ENCODE assay signal across 19 mouse cellular contexts in genomic region chr12:112921518-112921917, GRCm38 (mm10). TPM values are rescaled to one million over a fixed set of nuclear protein-coding genes. Genes with fewer than 3 reads are reported as not detected.
DNase-seq lines count a peak whose midpoint lies in the region; ATAC-seq lines count a peak whose summit lies in the region.
"Had no signal": no experiment of that assay in that cellular context is flagged by ENCODE, and none has a peak within 500 bp of the region (broad histone marks: within the 10 kb centered on the region; RNA-seq: fewer than 3 reads in every experiment).

No protein-coding gene starts in this region.

- H3K9me3 ChIP-seq in heart, embryonic 10.5 days, result no peaks in the 10 kb centered on the region
- no peaks in the 10 kb centered on the region for H3K9me3 ChIP-seq in heart, embryonic 14.5 days (ENCODE audit: control insufficient read depth, low read length)
- H3K9me3 ChIP-seq in embryonic facial prominence, embryonic 10.5 days, result no peaks in the 10 kb centered on the region
- H3K9me3 ChIP-seq: forebrain, embryonic 15.5 days; hindbrain, embryonic 15.5 days; kidney, embryonic 15.5 days had no signal

- DNase-seq in heart, embryonic 10.5 days (ENCODE audit: low spot score), result peak; percentile 90
- DNase-seq in heart, postnatal 25 days (ENCODE audit: low spot score), result no peak
- no peak for DNase-seq in heart, postnatal 36 days
- DNase-seq in heart, postnatal 4 days, result peak; percentile 28
- DNase-seq in heart, adult 11 months, result no peak
- DNase-seq in embryonic facial prominence, embryonic 10.5 days (ENCODE audit: low spot score), result no peak
- no peak for DNase-seq in urinary bladder, postnatal 10 days (ENCODE audit: low spot score)
- DNase-seq: adrenal gland, postnatal 10 days; cerebellum, adult 11-12 months; cerebellum, adult 9-10 months; cerebellum, postnatal 25 days; gastrocnemius, postnatal 36 days; kidney, adult 2 months had no signal

- ATAC-seq in heart, embryonic 14.5 days (ENCODE audit: insufficient number of reproducible peaks, insufficient read depth, low FRiP score, low read depth), result peak; percentile 24
- ATAC-seq: forebrain, embryonic 15.5 days; intestine, embryonic 16.5 days had no signal

- 44% methylated on average over 12 of the region's 12 CpGs for WGBS in heart, embryonic 10.5 days
- 28% methylated on average over 12 of the region's 12 CpGs for WGBS in heart, embryonic 14.5 days
- 83% methylated on average over 12 of the region's 12 CpGs for WGBS in embryonic facial prominence, embryonic 10.5 days

- H3K27ac ChIP-seq in heart, embryonic 10.5 days, result peak overlapping the region; percentile 56; the same call in 1 of the 2 replicates
- no peak overlapping the region for H3K27ac ChIP-seq in heart, embryonic 14.5 days (replicated peaks in 1 of 2; ENCODE audit: control insufficient read depth in 1 of 2, insufficient read depth in 1 of 2, low read depth in 2 of 2, low read length in 2 of 2)
- H3K27ac ChIP-seq in embryonic facial prominence, embryonic 10.5 days (replicated peaks), result 0 out of 2 replicates have a peak overlapping the region, but pooled peaks have one; percentile 21
- H3K27ac ChIP-seq: forebrain, embryonic 15.5 days; hindbrain, embryonic 15.5 days; kidney, embryonic 15.5 days had no signal

- H3K36me3 ChIP-seq in heart, embryonic 10.5 days, result no peaks in the 10 kb centered on the region
- no peaks in the 10 kb centered on the region for H3K36me3 ChIP-seq in heart, embryonic 14.5 days (ENCODE audit: control insufficient read depth, insufficient read depth, low read length)
- H3K36me3 ChIP-seq in embryonic facial prominence, embryonic 10.5 days (replicated peaks), result peaks cover 21% of the 10 kb centered on the region
- H3K36me3 ChIP-seq: forebrain, embryonic 15.5 days; kidney, embryonic 15.5 days had no signal

- peak overlapping the region; percentile 4; the same call in 1 of the 2 replicates for H3K4me3 ChIP-seq in heart, embryonic 10.5 days
- no peak overlapping the region for H3K4me3 ChIP-seq in heart, embryonic 14.5 days (ENCODE audit: control insufficient read depth in 1 of 2, insufficient read depth in 1 of 2, low read depth in 1 of 2, low read length in 2 of 2)
- H3K4me3 ChIP-seq in embryonic facial prominence, embryonic 10.5 days, result no peak overlapping the region
- H3K4me3 ChIP-seq: forebrain, embryonic 15.5 days; hindbrain, embryonic 15.5 days; kidney, embryonic 15.5 days had no signal

- peaks cover 47% of the 10 kb centered on the region for H3K4me1 ChIP-seq in heart, embryonic 10.5 days
- peaks cover 28% of the 10 kb centered on the region in 2 experiments for H3K4me1 ChIP-seq in heart, embryonic 14.5 days (ENCODE audit: control insufficient read depth in 2 of 2, insufficient read depth in 2 of 2, low read length in 2 of 2)
- H3K4me1 ChIP-seq in embryonic facial prominence, embryonic 10.5 days, result peaks cover 67% of the 10 kb centered on the region

- intact Hi-C loops in heart, postnatal 25 days (cut with DNase I), result no loop called here
- intact Hi-C loops in heart, postnatal 36 days (cut with DNase I), result no loop called here

- peaks cover 88% of the 10 kb centered on the region for H3K27me3 ChIP-seq in heart, embryonic 10.5 days (ENCODE audit: insufficient read depth, poor library complexity, severe bottlenecking)
- peaks cover 64% of the 10 kb centered on the region for H3K27me3 ChIP-seq in heart, embryonic 14.5 days (ENCODE audit: control insufficient read depth, insufficient read depth, low read length)
- H3K27me3 ChIP-seq in embryonic facial prominence, embryonic 10.5 days (replicated peaks; ENCODE audit: low read depth, poor library complexity, severe bottlenecking), result peaks cover 28% of the 10 kb centered on the region
- H3K27me3 ChIP-seq: forebrain, embryonic 15.5 days; hindbrain, embryonic 15.5 days had no signal

- H3K9ac ChIP-seq in heart, embryonic 14.5 days (ENCODE audit: low read length), result no peak overlapping the region
- H3K9ac ChIP-seq: forebrain, embryonic 15.5 days; hindbrain, embryonic 15.5 days; kidney, embryonic 15.5 days had no signal

- H3K4me2 ChIP-seq in heart, embryonic 14.5 days (ENCODE audit: low read length), result no peak overlapping the region
- H3K4me2 ChIP-seq: forebrain, embryonic 15.5 days; hindbrain, embryonic 15.5 days; kidney, embryonic 15.5 days had no signal

RNA-seq across cellular contexts. Expression of gene Jag2, which starts 8.1 kb away (rescaled TPM):
- 2.0 and 3.6 TPM in 2 replicates for polyA plus RNA-seq in heart, embryonic 10.5 days (2016; fragmentation: Nextera tagmentation; extraction: Ambion mirVana)
- total RNA-seq in heart, postnatal 25 days (2021), result 10 to 100 TPM; 22.4 to 34.7 TPM
- polyA plus RNA-seq in heart, embryonic 14.5 days (2014; fragmentation: Nextera tagmentation; extraction: Ambion mirVana), result 3.4 and 4.7 TPM in 2 replicates
- 10 to 100 TPM; 24.4 to 28.4 TPM for total RNA-seq in heart, postnatal 36 days (2021)
- 10 to 100 TPM; 29.1 to 29.2 TPM for total RNA-seq in heart, postnatal 4 days (2021)
- polyA plus RNA-seq in embryonic facial prominence, embryonic 10.5 days (2016; fragmentation: Nextera tagmentation; extraction: Ambion mirVana), result 4.8 and 5.3 TPM in 2 replicates

RNA-seq across cellular contexts. Expression of gene Nudt14, which starts 20.4 kb away (rescaled TPM):
- 48.6 and 65.5 TPM in 2 replicates for polyA plus RNA-seq in heart, embryonic 10.5 days (2016; fragmentation: Nextera tagmentation; extraction: Ambion mirVana)
- 1 to 10 TPM; 4.4 to 5.7 TPM for total RNA-seq in heart, postnatal 25 days (2021)
- 44.2 and 53.9 TPM in 2 replicates for polyA plus RNA-seq in heart, embryonic 14.5 days (2014; fragmentation: Nextera tagmentation; extraction: Ambion mirVana)
- 10 to 100 TPM in 1 of 2 experiments, 1 to 10 TPM in 1; 5.6 to 10.6 TPM for total RNA-seq in heart, postnatal 36 days (2021)
- 10 to 100 TPM; 10.3 to 15.7 TPM for total RNA-seq in heart, postnatal 4 days (2021)
- 78.1 and 83.8 TPM in 2 replicates for polyA plus RNA-seq in embryonic facial prominence, embryonic 10.5 days (2016; fragmentation: Nextera tagmentation; extraction: Ambion mirVana)

RNA-seq across cellular contexts. Expression of gene Gpr132, which starts 53.5 kb away (rescaled TPM):
- polyA plus RNA-seq in heart, embryonic 10.5 days (2016; fragmentation: Nextera tagmentation; extraction: Ambion mirVana), result 0.11 TPM in 1 of 2 replicates, not detected in the other
- under 1 TPM in 1 of 2 experiments, not detected in 1; 0.23 TPM for total RNA-seq in heart, postnatal 25 days (2021)
- polyA plus RNA-seq in heart, embryonic 14.5 days (2014; fragmentation: Nextera tagmentation; extraction: Ambion mirVana), result 0.08 and 0.15 TPM in 2 replicates
- total RNA-seq in heart, postnatal 36 days (2021), result under 1 TPM; 0.19 TPM
- under 1 TPM; 0.16 to 0.17 TPM for total RNA-seq in heart, postnatal 4 days (2021)
- polyA plus RNA-seq in embryonic facial prominence, embryonic 10.5 days (2016; fragmentation: Nextera tagmentation; extraction: Ambion mirVana), result 0.30 TPM in 1 of 2 replicates, not detected in the other
- total RNA-seq: gastrocnemius, adult 8-10 months had no signal
- polyA plus RNA-seq: forebrain, embryonic 15.5 days; hindbrain, embryonic 15.5 days had no signal

RNA-seq across cellular contexts. Expression of gene Btbd6, which starts 54.8 kb away (rescaled TPM):
- polyA plus RNA-seq in heart, embryonic 10.5 days (2016; fragmentation: Nextera tagmentation; extraction: Ambion mirVana), result 22.3 and 23.6 TPM in 2 replicates
- 10 to 100 TPM; 21.0 to 21.9 TPM for total RNA-seq in heart, postnatal 25 days (2021)
- polyA plus RNA-seq in heart, embryonic 14.5 days (2014; fragmentation: Nextera tagmentation; extraction: Ambion mirVana), result 19.4 and 25.9 TPM in 2 replicates
- total RNA-seq in heart, postnatal 36 days (2021), result 10 to 100 TPM; 24.3 to 24.7 TPM
- 10 to 100 TPM; 26.0 to 28.1 TPM for total RNA-seq in heart, postnatal 4 days (2021)
- 22.3 and 23.0 TPM in 2 replicates for polyA plus RNA-seq in embryonic facial prominence, embryonic 10.5 days (2016; fragmentation: Nextera tagmentation; extraction: Ambion mirVana)

Comparison
In these comparisons a context has a peak if more than half of its experiments do, and no peak if none do; other contexts are left out.
1. DNase-seq: peak in heart, embryonic 10.5 days (single experiment) and heart, postnatal 4 days (single experiment); none in heart, postnatal 25 days (single experiment), heart, postnatal 36 days (0 of 2), heart, adult 11 months (single experiment), embryonic facial prominence, embryonic 10.5 days (single experiment) and urinary bladder, postnatal 10 days (single experiment).
2. H3K27ac ChIP-seq: peak in heart, embryonic 10.5 days (single experiment) and embryonic facial prominence, embryonic 10.5 days (single experiment); none in heart, embryonic 14.5 days (0 of 2).